Mouse (Mus musculus): ENCODE results near the gene Psmb10.

- TF ChIP-seq CTCF (IDR thresholded peaks at IDR 0.05; ENCODE audit: low read depth) (no peak), EP300 (IDR thresholded peaks at IDR 0.05; ENCODE audit: low read depth) (no peak)
Measured at GRCm38 (mm10) chr8:105951057-105951659, 12.9 kb upstream of the Psmb10 start.
